Mouse (Mus musculus) skeletal muscle tissue, adult 2 months (tissue): ENCODE results near the gene Tmco4.
"Not testable (repeated sequence)": the region's sequence is repeated elsewhere in the genome, so short reads cannot be mapped to it uniquely, and the experiment has no call there.

Experiments
- DNase-seq: peaks from one replicate; pipeline ENCODE4 v3.0.0-alpha.2; 2012; ENCODE audit warnings: low read depth, low spot score

Gene Tmco4

DNA sequence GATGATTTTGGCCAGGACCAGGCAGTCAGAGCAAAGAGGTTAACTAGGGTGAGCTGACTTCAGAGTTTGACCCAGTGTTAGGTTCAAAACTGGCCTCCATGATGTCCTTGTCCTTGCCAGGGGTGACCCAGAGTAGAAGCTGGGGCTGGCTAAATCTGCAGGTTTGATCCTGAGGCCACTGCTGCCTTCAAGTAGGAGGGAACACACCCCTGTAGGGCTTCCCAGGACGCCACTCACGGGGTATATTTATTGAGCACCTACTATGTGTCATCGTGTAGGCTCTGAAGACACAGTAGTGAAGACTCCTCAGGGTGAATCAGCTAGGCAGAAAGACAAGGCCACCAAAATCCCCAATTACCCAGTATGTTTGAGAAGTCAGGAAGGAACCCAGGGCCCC lies 1.0 kb downstream of the Tmco4 start:
- DNase-seq = no peak

- DNase-seq = not testable (repeated sequence)
Measured at GRCm38 (mm10) chr4:138974540-138974939, 1.9 kb downstream of the Tmco4 start.

GRCm38 (mm10) chr4:138975194-138975593 lies 2.5 kb downstream of the Tmco4 start:
- peak; percentile 76 for DNase-seq

GRCm38 (mm10) chr4:138976046-138976445 lies 3.4 kb downstream of the Tmco4 start:
- peak; percentile 81 for DNase-seq

DNA sequence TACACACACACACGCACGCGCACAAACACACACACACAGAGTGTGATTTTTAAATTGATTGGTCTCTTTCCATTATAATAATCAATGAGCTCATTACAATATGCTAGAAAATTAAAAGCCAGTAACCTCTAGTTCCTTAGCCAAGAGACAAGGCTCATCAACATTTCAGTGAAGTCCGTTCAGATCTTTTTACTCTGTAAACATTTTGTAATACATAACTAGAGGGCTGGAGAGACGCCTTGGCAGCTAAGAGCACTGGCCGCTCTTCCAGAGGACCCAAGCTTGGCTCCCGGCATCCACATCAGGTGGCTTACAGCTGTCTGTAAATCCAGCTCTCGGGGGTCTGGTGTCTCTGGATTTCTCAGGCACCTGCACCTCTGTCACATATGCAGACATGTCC lies 7.3 kb downstream of the Tmco4 start:
- peak; percentile 32 for DNase-seq

DNA sequence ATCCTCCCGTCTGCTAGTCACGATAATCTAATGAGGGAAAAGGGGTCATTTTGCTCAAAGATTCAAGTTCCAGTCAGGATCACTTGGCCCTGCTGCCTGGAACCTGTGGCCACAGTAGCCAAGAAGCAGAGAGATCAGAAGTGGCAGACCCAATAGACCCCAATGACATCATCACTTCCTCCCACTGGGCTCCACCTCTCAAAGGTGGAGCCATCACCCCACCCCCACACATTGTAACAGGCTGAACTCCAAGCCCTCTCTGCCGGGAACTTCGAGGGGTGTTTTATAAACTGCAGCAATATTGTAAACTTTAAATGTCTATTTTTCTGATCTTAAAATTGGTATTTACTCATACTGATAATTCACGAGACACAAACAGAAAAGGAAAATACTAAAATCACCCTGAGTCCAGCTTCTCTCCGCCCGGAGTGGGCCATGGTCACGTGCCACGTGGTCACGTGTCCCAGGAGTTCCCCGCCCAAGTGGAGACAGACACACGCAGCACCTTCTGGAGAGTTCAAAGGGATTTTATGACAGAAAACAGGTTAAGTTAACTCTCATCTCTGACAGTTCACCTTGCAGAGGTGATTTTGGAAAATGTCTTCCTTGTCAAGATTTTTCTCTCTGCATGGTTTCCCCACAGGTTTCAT lies 8.2 kb downstream of the Tmco4 start:
- no peak for DNase-seq

DNA sequence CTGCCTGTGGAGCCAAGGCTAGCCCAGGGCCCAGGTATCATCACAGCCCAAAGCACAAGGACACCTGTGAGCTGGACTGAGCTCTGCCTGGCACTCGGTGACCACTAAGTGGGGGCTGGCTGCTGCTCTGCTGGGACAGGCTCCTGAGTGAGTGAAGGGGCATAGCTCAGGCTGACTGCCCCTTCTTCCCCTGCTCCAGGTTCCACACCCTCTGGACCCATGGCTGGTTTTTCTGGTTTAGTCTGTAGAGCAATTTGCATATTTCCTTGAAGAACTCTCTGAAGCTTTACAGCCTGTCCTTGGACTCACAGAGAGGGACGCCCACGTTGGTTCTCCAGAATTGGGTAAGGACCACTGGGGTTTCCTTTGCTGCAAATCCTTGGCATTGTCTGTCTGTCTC lies 10.7 kb downstream of the Tmco4 start:
- no peak for DNase-seq

DNA sequence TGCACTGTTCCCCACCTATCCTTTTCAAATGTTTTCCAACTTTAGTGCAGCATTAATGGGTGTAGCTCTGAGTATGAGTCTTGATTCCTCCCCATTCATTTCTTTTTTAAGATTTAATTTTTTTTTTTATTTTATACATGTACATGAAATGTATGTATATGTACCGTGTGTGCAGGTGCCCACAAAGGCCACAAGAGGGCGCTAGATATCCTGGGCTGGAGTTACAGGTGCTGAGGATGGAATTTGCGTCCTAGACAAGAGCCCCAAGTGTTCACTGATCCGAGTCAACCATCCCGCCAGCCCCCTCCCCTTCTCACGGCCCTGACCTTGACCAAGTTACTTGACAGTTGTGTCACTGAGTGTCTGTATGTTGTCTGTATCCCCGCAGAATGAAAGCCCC lies 12.1 kb downstream of the Tmco4 start:
- no peak for DNase-seq

DNA sequence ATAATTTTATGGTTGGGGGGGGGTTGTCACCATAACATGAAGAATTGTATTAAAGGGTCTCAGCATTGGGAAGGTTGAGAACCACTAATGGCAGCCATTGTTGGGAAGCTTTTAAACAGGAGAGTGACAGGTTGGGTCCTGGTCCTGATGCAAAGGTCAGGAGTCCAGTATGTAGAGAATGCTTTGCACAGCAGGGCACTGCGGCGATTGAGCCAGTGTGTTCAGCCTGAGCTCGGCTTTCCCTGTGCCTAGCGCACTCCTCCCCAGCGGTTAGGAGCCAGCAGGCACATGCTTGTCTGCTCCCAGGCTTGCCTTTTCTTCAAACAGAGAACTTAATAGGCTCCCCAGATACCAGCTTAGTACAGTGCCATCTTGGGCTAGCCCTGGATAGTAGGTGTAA lies 13.6 kb downstream of the Tmco4 start:
- DNase-seq = no peak

GRCm38 (mm10) chr4:138994389-138994788 lies 21.7 kb downstream of the Tmco4 start:
- no peak for DNase-seq

DNA sequence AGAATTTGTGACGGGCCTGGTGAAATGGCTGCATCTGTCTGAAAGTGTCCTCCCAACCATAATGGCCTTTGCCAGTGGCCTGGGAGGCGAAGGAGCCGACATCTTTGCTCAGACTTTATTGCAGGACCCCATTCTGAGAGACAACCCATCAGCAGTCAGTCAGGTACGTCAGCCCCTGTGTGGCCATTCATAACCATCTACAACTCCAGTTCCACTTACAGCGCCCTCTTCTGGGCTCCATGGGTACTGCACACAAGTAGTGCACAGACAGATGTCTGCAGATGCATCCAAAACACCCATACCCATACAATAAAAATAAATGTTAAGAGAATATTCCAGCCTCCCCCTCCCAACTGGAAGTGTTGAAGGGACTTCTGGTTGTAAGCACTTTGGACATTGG lies 23.7 kb downstream of the Tmco4 start:
- no peak for DNase-seq

GRCm38 (mm10) chr4:138997121-138997520 lies 24.4 kb downstream of the Tmco4 start:
- DNase-seq = no peak

- no peak for DNase-seq
Measured at GRCm38 (mm10) chr4:138998611-138999010, 25.9 kb downstream of the Tmco4 start.

GRCm38 (mm10) chr4:139001026-139001425 lies 28.3 kb downstream of the Tmco4 start:
- DNase-seq = no peak

DNA sequence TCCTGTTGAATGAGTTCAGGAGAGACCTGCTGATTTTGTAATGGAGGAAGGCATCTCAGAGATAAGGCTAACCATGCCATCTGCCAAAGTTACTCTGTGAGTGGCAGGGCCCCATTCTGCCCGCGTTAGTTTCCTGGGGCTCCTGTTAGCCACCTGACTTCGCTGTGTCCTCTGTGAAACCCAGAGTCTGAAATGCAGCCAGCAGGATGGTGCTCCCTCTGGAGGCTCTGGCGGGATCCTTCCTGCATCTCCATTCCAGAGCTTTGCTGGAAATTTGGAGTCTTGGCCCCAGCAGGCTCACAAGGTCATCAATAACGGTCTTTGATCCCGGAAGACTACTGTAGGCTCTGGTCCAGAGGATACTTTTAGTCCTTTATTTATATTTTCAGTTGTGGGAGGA lies 28.7 kb downstream of the Tmco4 start:
- no peak for DNase-seq

DNA sequence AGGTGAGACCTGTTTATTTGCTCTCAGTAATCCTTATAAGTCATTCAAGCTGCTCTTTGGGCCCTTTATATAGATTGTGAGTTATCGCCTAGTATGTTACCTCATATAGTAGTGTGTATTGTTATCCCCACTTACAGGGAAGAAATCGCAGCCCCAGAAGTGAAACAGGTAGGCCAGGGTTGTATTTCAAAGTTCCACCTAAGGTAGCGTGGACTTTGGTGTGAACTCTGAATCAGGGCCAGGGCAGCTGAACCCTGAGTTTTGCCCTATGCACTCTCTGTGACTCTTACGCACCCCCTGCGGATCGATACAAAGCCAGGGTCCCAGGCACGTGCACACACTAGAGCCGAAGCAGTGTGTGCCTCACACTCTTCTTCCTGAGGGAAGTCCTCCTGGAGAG lies 31.4 kb downstream of the Tmco4 start:
- DNase-seq = no peak

DNA sequence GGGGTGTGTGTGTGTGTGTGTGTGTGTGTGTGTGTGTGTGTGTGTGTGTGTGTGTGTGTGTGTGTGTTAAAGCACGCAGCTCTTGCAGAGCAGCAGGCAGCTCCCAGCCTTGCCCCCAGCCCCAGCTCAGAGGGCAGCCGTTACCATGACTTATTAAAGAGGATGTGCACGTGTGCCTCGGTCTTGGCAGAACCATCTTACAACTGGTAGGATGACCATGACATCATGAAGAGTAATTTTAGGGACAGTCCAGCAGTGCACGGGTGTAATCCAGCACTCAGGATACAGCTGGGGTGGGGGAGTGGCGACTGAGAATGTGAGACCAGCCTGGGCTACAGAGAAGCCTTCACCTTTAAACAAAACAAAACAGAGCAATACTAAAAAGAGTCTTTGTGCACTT lies 32.5 kb downstream of the Tmco4 start:
- no peak for DNase-seq

DNA sequence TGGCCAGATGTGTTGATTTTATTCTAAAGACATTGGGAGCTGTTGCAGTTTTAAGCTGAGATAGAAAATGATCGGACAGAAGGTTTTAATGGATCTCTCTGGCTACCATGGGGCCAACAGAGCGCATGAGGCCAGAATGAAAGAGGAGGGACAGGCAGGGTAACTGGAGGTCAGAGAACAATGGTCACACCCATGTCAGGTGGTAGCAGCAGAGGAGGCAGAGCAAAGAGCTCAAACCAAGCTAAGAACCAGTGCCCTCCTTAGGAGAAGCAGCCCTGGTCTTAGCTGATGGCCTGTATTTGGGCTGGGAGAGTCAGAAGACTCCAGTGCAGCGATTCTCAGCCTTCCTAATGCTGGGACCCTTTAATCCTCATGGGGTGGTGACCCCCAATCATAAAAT lies 34.7 kb downstream of the Tmco4 start:
- DNase-seq = no peak

- no peak for DNase-seq
Measured at GRCm38 (mm10) chr4:139007981-139008536, 35.4 kb downstream of the Tmco4 start.

GRCm38 (mm10) chr4:139011201-139011702 lies 38.6 kb downstream of the Tmco4 start:
- DNase-seq = no peak

DNA sequence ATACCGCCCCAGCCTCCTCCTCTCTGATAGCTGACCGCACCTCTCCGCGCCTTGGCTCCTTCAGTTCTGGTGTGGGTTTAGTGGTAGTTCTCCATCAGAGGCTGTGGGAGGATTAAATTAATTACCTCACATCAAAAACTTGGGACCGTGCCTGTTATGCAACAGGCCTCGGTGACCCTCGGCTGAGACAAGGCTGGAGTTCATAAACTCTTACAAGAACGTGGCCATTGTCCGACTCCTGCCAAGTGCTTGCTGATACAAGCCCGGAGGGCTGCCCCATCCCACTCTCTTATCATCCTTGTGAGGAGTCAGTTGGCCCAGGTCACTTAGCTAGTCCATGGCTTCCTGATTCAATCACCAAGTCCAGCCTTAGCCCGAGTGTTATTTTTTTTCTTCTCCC lies 40.6 kb downstream of the Tmco4 start:
- DNase-seq = no peak

- DNase-seq = no peak
Measured at GRCm38 (mm10) chr4:139014793-139015192, 42.1 kb downstream of the Tmco4 start.

DNA sequence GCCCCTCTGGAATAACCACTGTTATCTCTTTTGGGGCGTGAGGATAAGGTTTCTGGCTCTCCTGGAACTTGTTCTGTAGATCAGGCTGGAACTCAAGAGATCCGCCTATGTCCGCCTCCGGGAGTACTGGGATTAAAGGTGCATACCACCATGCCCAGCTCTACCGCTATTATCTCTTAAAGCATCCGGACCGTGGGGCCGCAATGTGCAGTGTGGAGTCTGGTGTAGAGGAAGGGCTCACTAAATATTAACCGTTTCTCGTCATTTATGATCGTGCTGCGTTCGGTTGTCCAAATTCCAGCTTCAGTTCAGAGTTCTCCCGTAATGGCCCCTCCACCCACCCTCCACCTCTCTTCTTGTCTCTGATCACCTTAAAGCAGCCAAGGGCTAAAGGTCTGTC lies 45.7 kb downstream of the Tmco4 start:
- no peak for DNase-seq

DNA sequence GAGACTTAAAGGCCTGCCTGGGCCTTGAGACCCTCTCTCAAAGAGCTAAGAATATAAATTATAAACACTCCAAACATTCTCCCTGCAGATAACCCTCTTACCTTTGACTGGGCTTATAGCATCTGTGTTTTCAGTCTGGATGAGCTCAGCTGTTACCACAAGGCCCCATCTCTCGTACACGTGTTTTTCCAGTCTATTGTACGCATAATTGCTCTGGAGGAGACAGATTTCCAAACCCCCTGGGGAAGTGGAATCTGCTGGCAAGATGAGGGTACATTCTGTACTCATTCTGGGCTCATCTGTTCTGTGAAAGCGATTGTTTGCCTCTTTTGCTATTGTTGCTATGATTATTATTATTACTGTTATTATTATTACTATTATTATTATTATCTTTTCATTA lies 46.3 kb downstream of the Tmco4 start:
- DNase-seq = no peak
